Mouse (Mus musculus): ENCODE results near the gene Itprid2.

DNA sequence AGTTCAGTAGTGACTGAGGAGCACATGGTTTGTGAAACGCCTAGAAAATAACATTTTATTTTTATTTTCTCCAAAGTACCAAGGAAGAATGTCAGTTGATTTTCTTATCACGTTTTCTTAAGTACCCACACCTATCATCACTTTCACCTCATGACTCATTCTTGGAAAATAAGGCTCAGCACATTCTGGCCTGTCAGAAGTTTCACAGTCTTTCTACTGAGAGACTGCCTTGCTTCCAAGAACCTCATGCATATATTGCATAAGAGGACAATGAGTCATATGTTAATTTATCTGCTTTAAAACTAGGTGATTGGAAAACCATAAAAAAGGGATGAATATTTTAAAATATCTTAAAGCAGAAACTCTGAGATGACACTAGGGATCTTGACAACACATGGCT, 63.0 kb downstream of the Itprid2 start:
- TF ChIP-seq CTCF (IDR thresholded peaks at IDR 0.05; ENCODE audit: low read depth, low read length) = no peak
- TF ChIP-seq GATA1 (IDR thresholded peaks at IDR 0.05; ENCODE audit: borderline replicate concordance, low read length) = no peak
- no peak for TF ChIP-seq GATA2 (IDR thresholded peaks at IDR 0.05; ENCODE audit: borderline replicate concordance, low read depth, low read length)
- no peak for TF ChIP-seq TAL1 (conservative IDR thresholded peaks at IDR 0.05; ENCODE audit: low read depth, low read length)
- no peak for TF ChIP-seq POLR2AphosphoS5 (IDR thresholded peaks at IDR 0.05; ENCODE audit: insufficient replicate concordance, low read depth, low read length)
